Mouse (Mus musculus) liver, postnatal 0 days (tissue): ENCODE measurements around the gene Trpc4ap. TPM values are rescaled to one million over a fixed set of nuclear protein-coding genes. Genes with fewer than 3 reads are reported as not detected.

Experiments used
- ATAC-seq: fragments of 200-750 bp; cut with Nextera tagmentation; 2 replicates; pipeline ENCODE4 v1.8.0; 2017; ENCODE audit warnings: mild to moderate bottlenecking, moderate library complexity
- DNase-seq: peaks from one replicate; pipeline ENCODE4 v3.0.0-alpha.2; 2016
- H3K27ac ChIP-seq: fragments of 300-500 bp; sonication (generic); 2 replicates; pipeline ENCODE4 v1.5.1; 2014; ENCODE audit warnings: antibody characterized with exemption, moderate library complexity, mild to moderate bottlenecking, low read depth
- H3K27me3 ChIP-seq: fragments of 300-500 bp; sonication (generic); 2 replicates; pipeline ENCODE4 v1.6.1; 2014; ENCODE audit warnings: low read length, control low read depth, mixed read lengths; ENCODE audit not compliant: insufficient read depth
- H3K36me3 ChIP-seq: fragments of 300-500 bp; sonication (generic); replicated peaks from 2 replicates; pipeline ENCODE4 v1.6.1; 2014; ENCODE audit warnings: mild to moderate bottlenecking, control low read depth, low read length, moderate library complexity, mixed read lengths; ENCODE audit not compliant: insufficient read depth
- H3K4me1 ChIP-seq: fragments of 300-500 bp; sonication (generic); 2 replicates; pipeline ENCODE4 v1.6.1; 2014; ENCODE audit warnings: antibody characterized with exemption, mild to moderate bottlenecking, control low read depth; ENCODE audit not compliant: insufficient read depth
- H3K4me2 ChIP-seq: fragments of 300-500 bp; sonication (generic); 2 replicates; pipeline ENCODE4 v1.6.1; 2014; ENCODE audit warnings: low read depth, mild to moderate bottlenecking, low read length, moderate library complexity, mixed read lengths
- H3K4me3 ChIP-seq: fragments of 300-500 bp; sonication (generic); 2 replicates; pipeline ENCODE4 v1.5.1; 2014; ENCODE audit warnings: low read depth, low read length
- H3K9ac ChIP-seq: fragments of 300-500 bp; sonication (generic); replicated peaks from 2 replicates; pipeline ENCODE4 v1.6.1; 2014; ENCODE audit warnings: mild to moderate bottlenecking, moderate library complexity
- H3K9me3 ChIP-seq: fragments of 300-500 bp; sonication (generic); 2 replicates; pipeline ENCODE4 v1.6.1; 2016; ENCODE audit warnings: mild to moderate bottlenecking, control low read depth, low read length, mixed read lengths
- CTCF ChIP-seq: sonication (generic); IDR thresholded peaks from 2 replicates; pipeline ENCODE4 v1.5.1; 2016; ENCODE audit warnings: antibody characterized with exemption, low read depth
- EP300 ChIP-seq: IDR thresholded peaks from 2 replicates; pipeline ENCODE4 v1.6.1; 2016; ENCODE audit warnings: antibody characterized with exemption, low read depth, mild to moderate bottlenecking
- WGBS: fragments of 180-500 bp; shearing (Covaris S2); extraction: QIAGEN DNeasy Blood & Tissue Kit; methylation state at CpG from one replicate; pipeline ENCODE4 v1.1.7; 2014; ENCODE audit not compliant: insufficient replicate concordance; 5-methylcytosine and 5-hydroxymethylcytosine counted together
- polyA plus RNA-seq: library from polyadenylated mRNA; unstranded; fragments of >200 nt; fragmentation: Nextera tagmentation; extraction: Ambion mirVana; gene quantifications from 2 replicates; pipeline ENCODE4 v1.2.1, GENCODE M21; 2015

The Trpc4ap gene
- polyA plus RNA-seq, 1 experiment from 2014 or later, result 43.2 TPM

- 35% methylated on average over 8 of the region's 11 CpGs for WGBS
- H3K27me3 ChIP-seq, result peaks cover 13% of the 10 kb centered on the region; the same call in 1 of the 2 replicates
These were observed 69.6 kb downstream of the Trpc4ap start for GRCm38 (mm10) chr2:155622606-155623005.

DNA sequence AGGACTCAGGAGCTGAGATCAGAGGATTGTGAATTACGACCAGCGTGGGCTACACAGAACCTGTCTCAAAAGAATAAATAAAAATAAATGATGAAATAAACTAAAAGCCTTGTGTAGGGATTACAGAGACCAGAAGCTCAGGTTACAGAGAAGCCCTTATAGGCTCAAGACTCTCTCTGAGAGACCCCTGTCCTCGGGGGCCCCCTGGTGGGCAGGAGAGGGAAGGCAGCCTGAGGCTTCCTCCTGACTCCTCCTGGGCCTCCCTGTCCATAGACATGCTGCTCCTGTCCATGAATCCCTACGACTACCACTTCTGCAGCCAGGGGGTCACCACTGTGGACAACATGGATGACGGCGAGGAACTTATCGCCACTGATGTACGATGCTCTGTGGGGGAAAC is 72.4 kb downstream of the Trpc4ap start:
- H3K27ac ChIP-seq, result no peak overlapping the region
- H3K36me3 ChIP-seq, result no peaks in the 10 kb centered on the region
- H3K4me1 ChIP-seq, result 0 out of 2 replicates have a peak, but pooled peaks cover 3% of the 10 kb centered on the region
- 0 out of 2 replicates have a peak, but pooled peaks cover 4% of the 10 kb centered on the region for H3K27me3 ChIP-seq
- TF ChIP-seq CTCF, result peak; percentile 97
- no peak for TF ChIP-seq EP300
- ATAC-seq (peak; percentile 81), DNase-seq (peak; percentile 91)
- no peak overlapping the region for H3K4me2 ChIP-seq
- peak overlapping the region; percentile 11; the same call in 1 of the 2 replicates for H3K9ac ChIP-seq
- 12% methylated on average over 8 of the region's 8 CpGs for WGBS
- H3K9me3 ChIP-seq, result no peaks in the 10 kb centered on the region
- no peak overlapping the region for H3K4me3 ChIP-seq

More at GRCm38 (mm10) chr2:155622606-155623005, 69.6 kb downstream of the Trpc4ap start:
- no peak for ATAC-seq
- Histone ChIP-seq H3K27ac (no peak overlapping the region), H3K4me1 (0 out of 2 replicates have a peak, but pooled peaks cover 3% of the 10 kb centered on the region), H3K9ac (no peak overlapping the region), H3K4me3 (no peak overlapping the region), H3K4me2 (no peak overlapping the region), H3K9me3 (no peaks in the 10 kb centered on the region), H3K36me3 (no peaks in the 10 kb centered on the region)
- DNase-seq, result peak; percentile 52
- no peak for TF ChIP-seq EP300
- peak; percentile 24; the same call in 1 of the 2 replicates for TF ChIP-seq CTCF

DNA sequence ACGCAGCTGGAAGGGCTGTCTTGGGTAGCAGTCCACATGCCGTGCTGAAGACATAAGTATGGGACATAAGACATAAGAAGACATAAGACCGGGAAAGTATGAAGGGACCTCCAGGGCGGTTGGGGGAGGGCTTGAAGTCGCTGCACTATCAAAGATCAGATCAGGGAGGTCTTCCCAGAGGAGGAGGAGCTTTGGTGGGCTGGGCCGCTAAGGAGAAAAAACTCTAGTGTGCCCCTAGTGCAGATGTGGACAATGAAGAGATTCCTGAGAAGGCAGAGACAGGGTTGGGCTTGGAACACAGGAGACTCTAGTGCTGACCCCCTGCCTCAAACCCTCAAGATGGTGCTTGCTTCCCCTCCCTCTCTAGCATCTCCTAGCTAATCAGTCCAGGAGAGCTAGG is 75.2 kb downstream of the Trpc4ap start:
- Histone ChIP-seq H3K4me2 (peak overlapping the region; percentile 33; the same call in 1 of the 2 replicates), H3K9ac (no peak overlapping the region), H3K27me3 (peaks cover 10% of the 10 kb centered on the region; the same call in 1 of the 2 replicates), H3K27ac (no peak overlapping the region), H3K4me1 (peaks cover 8% of the 10 kb centered on the region), H3K4me3 (no peak overlapping the region), H3K36me3 (no peaks in the 10 kb centered on the region), H3K9me3 (no peaks in the 10 kb centered on the region)
- ATAC-seq (no peak), DNase-seq (no peak)
- TF ChIP-seq EP300 (no peak), CTCF (no peak)
- 41% methylated on average over 6 of the region's 6 CpGs for WGBS

DNA sequence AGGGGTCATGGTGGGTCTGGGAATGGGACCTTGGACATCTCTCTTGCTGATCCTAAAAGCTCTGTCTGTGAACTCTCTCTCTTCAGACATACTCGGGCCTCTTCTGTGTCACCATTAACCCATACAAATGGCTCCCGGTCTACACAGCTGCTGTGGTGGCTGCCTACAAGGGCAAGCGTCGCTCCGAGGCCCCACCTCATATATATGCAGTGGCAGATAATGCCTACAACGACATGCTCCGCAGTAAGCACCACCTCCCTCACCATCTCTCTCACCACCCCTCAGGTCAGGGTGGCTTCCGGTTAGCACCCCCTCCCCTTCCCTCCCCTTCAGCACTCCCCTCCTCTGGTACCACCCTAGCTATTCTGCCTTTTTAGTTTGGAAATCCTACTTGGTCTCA is 78.2 kb downstream of the Trpc4ap start:
- peak overlapping the region; percentile 43 for H3K4me3 ChIP-seq

DNA sequence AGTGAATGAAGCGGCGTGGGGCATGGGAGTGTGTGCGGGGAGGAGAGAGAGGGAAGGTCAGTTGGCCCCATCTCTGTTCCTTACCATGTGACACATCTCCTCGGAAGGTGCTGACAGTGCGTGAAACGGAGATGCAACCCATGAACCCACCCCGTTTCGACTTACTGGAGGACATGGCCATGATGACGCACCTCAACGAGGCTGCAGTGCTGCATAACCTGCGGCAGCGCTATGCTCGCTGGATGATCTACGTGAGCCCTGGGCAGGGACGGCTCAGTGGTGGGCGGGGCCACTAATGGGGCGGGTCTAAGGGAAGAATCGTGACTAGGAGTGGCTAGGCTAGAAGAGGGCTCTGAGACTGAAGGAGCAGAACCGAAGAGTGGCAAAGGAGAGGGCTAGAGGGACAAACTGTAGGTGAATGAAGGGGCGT is 78.8 kb downstream of the Trpc4ap start:
- no peaks in the 10 kb centered on the region for H3K9me3 ChIP-seq
- peak; percentile 92 for DNase-seq
- H3K4me3 ChIP-seq, result peak overlapping the region; percentile 43
- TF ChIP-seq EP300 (no peak), CTCF (0 out of 2 replicates have a peak, but pooled peaks have one; percentile 14)
- H3K27me3 ChIP-seq, result peaks cover 7% of the 10 kb centered on the region; the same call in 1 of the 2 replicates
- ATAC-seq, result peak; percentile 99
- H3K4me2 ChIP-seq, result peak overlapping the region; percentile 67
- WGBS, result 2% methylated on average over 20 of the region's 20 CpGs
- H3K36me3 ChIP-seq, result no peaks in the 10 kb centered on the region
- H3K4me1 ChIP-seq, result peaks cover 6% of the 10 kb centered on the region
- H3K9ac ChIP-seq, result peak overlapping the region; percentile 47
- H3K27ac ChIP-seq, result no peak overlapping the region; the same call in 1 of the 2 replicates

More for the DNA sequence above, 78.2 kb downstream of the Trpc4ap start:
- peak overlapping the region; percentile 67 for H3K4me2 ChIP-seq
- peaks cover 6% of the 10 kb centered on the region for H3K4me1 ChIP-seq
- WGBS, result 46% methylated on average over 8 of the region's 8 CpGs
- H3K27ac ChIP-seq, result no peak overlapping the region
- DNase-seq, result no peak
- TF ChIP-seq CTCF (no peak), EP300 (no peak)
- peak overlapping the region; percentile 17; the same call in 1 of the 2 replicates for H3K9ac ChIP-seq
- no peaks in the 10 kb centered on the region for H3K36me3 ChIP-seq
- peaks cover 7% of the 10 kb centered on the region; the same call in 1 of the 2 replicates for H3K27me3 ChIP-seq
- no peaks in the 10 kb centered on the region for H3K9me3 ChIP-seq
- ATAC-seq, result peak; percentile 61

- no peak for DNase-seq
These were observed 80.2 kb downstream of the Trpc4ap start for GRCm38 (mm10) chr2:155611834-155612550.

More at GRCm38 (mm10) chr2:155611834-155612550, 80.2 kb downstream of the Trpc4ap start:
- Histone ChIP-seq H3K4me2 (no peak overlapping the region), H3K4me1 (peaks cover 6% of the 10 kb centered on the region), H3K9ac (no peak overlapping the region), H3K27me3 (peaks cover 7% of the 10 kb centered on the region; the same call in 1 of the 2 replicates), H3K9me3 (no peaks in the 10 kb centered on the region), H3K4me3 (no peak overlapping the region), H3K36me3 (no peaks in the 10 kb centered on the region), H3K27ac (no peak overlapping the region)
- TF ChIP-seq EP300, result no peak
- whole genome bisulfite sequencing, result 83% methylated on average over 9 of the region's 9 CpGs
- no peak for ATAC-seq
